In the genomic region with DNA sequence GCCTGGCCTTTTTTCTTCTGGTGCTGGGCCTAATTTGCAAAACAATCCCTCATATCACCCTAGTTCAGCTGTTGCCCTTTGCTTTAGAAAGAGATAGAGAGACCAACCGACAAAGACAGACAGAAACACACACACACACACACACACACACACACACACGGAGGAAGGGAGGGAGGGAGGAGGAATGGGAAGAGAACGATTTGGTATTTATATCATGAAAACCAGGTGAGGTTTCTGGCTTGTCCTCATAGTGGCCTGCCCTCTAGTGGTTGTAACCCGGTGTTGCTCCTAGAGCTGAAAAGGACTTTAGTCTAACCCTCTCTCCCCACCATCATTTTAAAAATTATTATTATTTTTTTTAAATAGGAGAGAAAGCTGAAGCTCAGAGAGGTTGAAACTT, we compare ENCODE assay signal across 9 mouse cellular contexts. TPM values are rescaled to one million over a fixed set of nuclear protein-coding genes. Genes with fewer than 3 reads are reported as not detected.
DNase-seq lines count a peak whose midpoint lies in the region; ATAC-seq and TF ChIP-seq lines count a peak whose summit lies in the region.
"Had no signal": no experiment of that assay in that cellular context is flagged by ENCODE, and none has a peak within 500 bp of the region (broad histone marks: within the 10 kb centered on the region; RNA-seq: fewer than 3 reads in every experiment).

No protein-coding gene starts in this region.

- H3K4me2 ChIP-seq in forebrain, embryonic 11.5 days (ENCODE audit: low read depth, low read length, severe bottlenecking) = no peak overlapping the region
- no peak overlapping the region for H3K4me2 ChIP-seq in forebrain, embryonic 12.5 days
- no peak overlapping the region for H3K4me2 ChIP-seq in lung, postnatal 0 days (replicated peaks; ENCODE audit: low read depth, low read length)

- WGBS in forebrain, embryonic 11.5 days = 6% methylated on average over 4 of the region's 4 CpGs
- 6% methylated on average over 4 of the region's 4 CpGs for WGBS in forebrain, embryonic 12.5 days
- 1% methylated on average over 4 of the region's 4 CpGs for WGBS in lung, postnatal 0 days

- H3K9me3 ChIP-seq in forebrain, embryonic 11.5 days (ENCODE audit: control insufficient read depth, low read length) = no peaks in the 10 kb centered on the region
- H3K9me3 ChIP-seq in forebrain, embryonic 12.5 days = no peaks in the 10 kb centered on the region
- H3K9me3 ChIP-seq in lung, postnatal 0 days (ENCODE audit: low read length) = no peaks in the 10 kb centered on the region

- no peaks in the 10 kb centered on the region for H3K4me1 ChIP-seq in forebrain, embryonic 11.5 days (replicated peaks; ENCODE audit: control insufficient read depth, insufficient read depth, low read length)
- H3K4me1 ChIP-seq in forebrain, embryonic 12.5 days = no peaks in the 10 kb centered on the region
- no peaks in the 10 kb centered on the region for H3K4me1 ChIP-seq in embryonic fibroblast, embryonic 13.5 days (ENCODE audit: control insufficient read depth, insufficient read depth, low read length)
- no peaks in the 10 kb centered on the region for H3K4me1 ChIP-seq in lung, postnatal 0 days (ENCODE audit: insufficient read depth, low read depth, low read length)

- TF ChIP-seq EP300 in lung, postnatal 0 days (IDR thresholded peaks at IDR 0.05) = no peak

- no peaks in the 10 kb centered on the region for H3K36me3 ChIP-seq in forebrain, embryonic 11.5 days (ENCODE audit: control insufficient read depth, insufficient read depth, low read length)
- H3K36me3 ChIP-seq in forebrain, embryonic 12.5 days (replicated peaks) = no peaks in the 10 kb centered on the region
- H3K36me3 ChIP-seq in lung, postnatal 0 days (ENCODE audit: insufficient read depth, low read length) = no peaks in the 10 kb centered on the region

- peak; percentile 68 for DNase-seq in forebrain, embryonic 11.5 days (ENCODE audit: low spot score)
- DNase-seq in A20 (ENCODE audit: low read depth, low spot score) = peak; percentile 56
- peak; percentile 70 for DNase-seq in adrenal gland, postnatal 14 days
- peak; percentile 71 for DNase-seq in lung, postnatal 0 days (ENCODE audit: low spot score)
- peak; percentile 40 for DNase-seq in right cerebral cortex, postnatal 14 days

- no peak for ATAC-seq in forebrain, embryonic 11.5 days (replicated peaks; ENCODE audit: low FRiP score)
- ATAC-seq in forebrain, embryonic 12.5 days (ENCODE audit: low FRiP score) = no peak
- ATAC-seq in inflammation-experienced regulatory T-cells, adult 6 months = peak; percentile 56
- ATAC-seq in lung, postnatal 0 days = no peak; the same call in 1 of the 2 replicates

- peak; percentile 41; the same call in 1 of the 2 replicates for TF ChIP-seq CTCF in embryonic fibroblast, embryonic 13.5 days (IDR thresholded peaks at IDR 0.05; ENCODE audit: borderline replicate concordance, insufficient read depth, low read length)
- peak; percentile 80 for TF ChIP-seq CTCF in lung, postnatal 0 days (IDR thresholded peaks at IDR 0.05)

- no peak overlapping the region for H3K27ac ChIP-seq in forebrain, embryonic 11.5 days (ENCODE audit: low read depth, low read length)
- no peak overlapping the region for H3K27ac ChIP-seq in forebrain, embryonic 12.5 days
- H3K27ac ChIP-seq in embryonic fibroblast, embryonic 13.5 days (ENCODE audit: insufficient read depth, low read length) = no peak overlapping the region
- H3K27ac ChIP-seq in lung, postnatal 0 days (ENCODE audit: low read length) = no peak overlapping the region

- no peak overlapping the region for H3K4me3 ChIP-seq in forebrain, embryonic 11.5 days (ENCODE audit: low read depth, low read length)
- H3K4me3 ChIP-seq in forebrain, embryonic 12.5 days (replicated peaks) = no peak overlapping the region
- no peak overlapping the region for H3K4me3 ChIP-seq in embryonic fibroblast, embryonic 13.5 days (ENCODE audit: insufficient read depth, low read length)
- H3K4me3 ChIP-seq in lung, postnatal 0 days (ENCODE audit: low read depth, low read length) = no peak overlapping the region

- H3K9ac ChIP-seq in forebrain, embryonic 11.5 days (ENCODE audit: low read length) = no peak overlapping the region
- no peak overlapping the region for H3K9ac ChIP-seq in forebrain, embryonic 12.5 days
- no peak overlapping the region for H3K9ac ChIP-seq in lung, postnatal 0 days (replicated peaks; ENCODE audit: low read depth)

- TF ChIP-seq POLR2A in embryonic fibroblast, embryonic 13.5 days (IDR thresholded peaks at IDR 0.05; ENCODE audit: low read depth, low read length) = no peak

- no peaks in the 10 kb centered on the region for H3K27me3 ChIP-seq in forebrain, embryonic 11.5 days (ENCODE audit: control insufficient read depth, insufficient read depth, low read length)
- no peaks in the 10 kb centered on the region for H3K27me3 ChIP-seq in forebrain, embryonic 12.5 days
- no peaks in the 10 kb centered on the region for H3K27me3 ChIP-seq in lung, postnatal 0 days (replicated peaks; ENCODE audit: insufficient read depth, low read length)

RNA-seq across cellular contexts. Expression of a gene that starts 19.4 kb away (rescaled TPM):
- polyA plus RNA-seq in forebrain, embryonic 11.5 days (2014; fragmentation: Nextera tagmentation; extraction: Ambion mirVana) = 46.9 and 48.5 TPM in 2 replicates
- polyA plus RNA-seq in forebrain, embryonic 12.5 days (2016; fragmentation: Nextera tagmentation; extraction: Ambion mirVana) = 67.5 and 70.5 TPM in 2 replicates
- 35.7 and 37.5 TPM in 2 replicates for total RNA-seq in adrenal gland, postnatal 14 days (2021)
- 33.2 and 41.1 TPM in 2 replicates for polyA plus RNA-seq in embryonic fibroblast, embryonic 13.5 days (2011; ENCODE audit: insufficient read length, low read depth, missing spikeins)
- polyA plus RNA-seq in inflammation-experienced regulatory T-cells, adult 6 months (2017; shearing (Covaris generic)) = 10 to 100 TPM; 12.2 to 17.5 (median 16.6) TPM
- polyA plus RNA-seq in lung, postnatal 0 days (2015; fragmentation: Nextera tagmentation; extraction: Ambion mirVana) = 21.5 and 28.3 TPM in 2 replicates

RNA-seq across cellular contexts. Expression of a gene that starts 41.0 kb away (rescaled TPM):
- not detected in 2 replicates for polyA plus RNA-seq in forebrain, embryonic 11.5 days (2014; fragmentation: Nextera tagmentation; extraction: Ambion mirVana)
- polyA plus RNA-seq in forebrain, embryonic 12.5 days (2016; fragmentation: Nextera tagmentation; extraction: Ambion mirVana) = not detected in 2 replicates
- total RNA-seq in adrenal gland, postnatal 14 days (2021) = not detected in 2 replicates
- polyA plus RNA-seq in embryonic fibroblast, embryonic 13.5 days (2011; ENCODE audit: insufficient read length, low read depth, missing spikeins) = not detected in 2 replicates
- polyA plus RNA-seq in inflammation-experienced regulatory T-cells, adult 6 months (2017; shearing (Covaris generic)) = not detected
- not detected in 2 replicates for polyA plus RNA-seq in lung, postnatal 0 days (2015; fragmentation: Nextera tagmentation; extraction: Ambion mirVana)
- polyA plus RNA-seq: large intestine, adult 2 months had no signal

RNA-seq across cellular contexts. Expression of a gene that starts 56.7 kb away (rescaled TPM):
- 3.8 and 3.9 TPM in 2 replicates for polyA plus RNA-seq in forebrain, embryonic 11.5 days (2014; fragmentation: Nextera tagmentation; extraction: Ambion mirVana)
- polyA plus RNA-seq in forebrain, embryonic 12.5 days (2016; fragmentation: Nextera tagmentation; extraction: Ambion mirVana) = 3.2 TPM in 2 replicates
- 7.1 and 7.4 TPM in 2 replicates for total RNA-seq in adrenal gland, postnatal 14 days (2021)
- 3.2 and 6.1 TPM in 2 replicates for polyA plus RNA-seq in embryonic fibroblast, embryonic 13.5 days (2011; ENCODE audit: insufficient read length, low read depth, missing spikeins)
- 1 to 10 TPM; 1.8 to 3.9 (median 3.3) TPM for polyA plus RNA-seq in inflammation-experienced regulatory T-cells, adult 6 months (2017; shearing (Covaris generic))
- polyA plus RNA-seq in lung, postnatal 0 days (2015; fragmentation: Nextera tagmentation; extraction: Ambion mirVana) = 16.9 and 19.5 TPM in 2 replicates
